Mouse (Mus musculus) lung, postnatal 4 days (tissue): ENCODE results near the gene Gm28043.

Source experiments
- DNase-seq, 2 experiments: peaks; one replicate each; pipeline ENCODE4 v3.0.0; 2021

Gm28043 gene

GRCm38 (mm10) chr17:29628946-29629345 lies 14.3 kb downstream of the Gm28043 start:
- no peak for DNase-seq

DNA sequence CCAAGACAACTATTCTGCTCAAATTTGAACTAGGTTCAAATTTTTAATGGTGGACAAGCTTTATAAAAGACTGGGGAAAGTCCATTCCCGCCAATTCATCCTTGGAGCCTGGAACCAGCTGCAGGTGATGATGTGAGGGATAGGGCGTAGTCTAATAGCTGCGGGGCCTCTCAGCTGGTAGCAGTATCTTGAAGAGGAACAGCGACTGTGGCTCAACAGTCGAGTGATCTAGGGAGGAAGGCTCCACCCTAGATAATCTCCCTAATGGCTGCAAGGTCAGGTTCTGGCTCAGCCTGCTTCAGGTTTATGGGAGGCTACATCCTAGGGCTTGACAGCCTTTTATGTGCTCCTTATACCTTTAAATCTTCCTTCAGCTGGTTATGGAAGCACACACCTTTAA lies 14.9 kb downstream of the Gm28043 start:
- no peak for DNase-seq

GRCm38 (mm10) chr17:29632312-29632711 lies 17.6 kb downstream of the Gm28043 start:
- no peak for DNase-seq

DNA sequence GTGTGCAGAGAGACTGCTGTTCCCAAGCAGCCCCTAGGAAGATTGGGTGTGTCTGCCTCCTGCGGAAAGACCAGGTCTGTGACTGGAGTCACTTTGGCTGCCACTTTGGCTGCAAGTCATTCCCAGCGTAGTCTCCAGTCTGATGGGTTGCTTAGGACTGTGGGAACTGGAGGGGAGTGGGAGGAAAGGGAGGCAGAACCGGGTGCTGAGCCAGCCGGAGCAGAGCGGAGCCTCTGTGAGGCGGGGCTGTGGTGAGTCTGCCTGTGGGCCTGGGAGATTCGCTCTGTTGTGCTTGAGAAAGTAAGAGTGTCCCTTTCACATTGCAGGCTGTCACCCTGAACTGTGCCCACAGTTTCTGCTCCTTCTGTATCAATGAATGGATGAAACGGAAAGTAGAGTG lies 20.8 kb downstream of the Gm28043 start:
- no peak for DNase-seq

DNA sequence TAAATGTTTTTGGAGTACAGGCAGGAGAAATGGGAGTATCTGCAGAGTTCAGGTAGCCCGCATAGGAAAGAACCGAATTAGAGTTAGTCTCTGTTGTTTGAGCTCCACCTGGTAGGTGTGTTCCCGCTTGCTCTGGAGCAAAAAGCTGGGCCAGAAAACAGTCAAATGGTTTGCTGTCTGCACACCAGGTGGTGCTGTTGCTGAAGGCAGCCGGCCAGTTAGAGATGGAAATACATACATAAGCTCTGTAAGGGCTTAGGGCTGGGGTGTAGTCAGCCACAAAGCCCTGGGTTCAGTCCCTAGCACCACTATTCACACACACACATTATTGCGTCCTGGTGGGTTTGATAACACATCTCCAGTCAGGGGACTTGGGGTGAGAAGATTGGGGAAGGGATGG lies 21.4 kb downstream of the Gm28043 start:
- DNase-seq = peak in 1 of 2 experiments; percentile 38

- no peak for DNase-seq
Observed at GRCm38 (mm10) chr17:29637377-29637776, 22.7 kb downstream of the Gm28043 start.

DNA sequence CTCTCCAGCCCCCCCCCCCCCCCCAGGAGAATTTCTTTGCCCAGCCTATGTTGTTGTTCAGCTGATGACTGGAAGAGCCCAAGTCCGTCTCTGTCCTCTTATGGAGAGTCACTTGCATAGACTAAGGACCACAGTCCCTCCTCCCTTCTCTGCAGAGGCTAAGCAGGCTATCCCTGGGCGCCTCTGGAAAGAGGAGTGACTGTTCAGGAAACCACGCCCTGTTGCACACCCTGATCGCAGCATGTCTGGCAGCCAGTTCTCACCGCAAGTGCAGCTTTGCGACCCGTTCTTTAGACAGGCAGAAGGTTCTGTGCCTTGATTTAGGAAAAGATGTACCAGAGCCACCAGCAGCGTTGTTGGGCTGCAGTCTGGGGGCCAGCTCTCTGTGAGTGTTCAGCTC lies 23.2 kb downstream of the Gm28043 start:
- peak; percentile 30 to 42 for DNase-seq

DNA sequence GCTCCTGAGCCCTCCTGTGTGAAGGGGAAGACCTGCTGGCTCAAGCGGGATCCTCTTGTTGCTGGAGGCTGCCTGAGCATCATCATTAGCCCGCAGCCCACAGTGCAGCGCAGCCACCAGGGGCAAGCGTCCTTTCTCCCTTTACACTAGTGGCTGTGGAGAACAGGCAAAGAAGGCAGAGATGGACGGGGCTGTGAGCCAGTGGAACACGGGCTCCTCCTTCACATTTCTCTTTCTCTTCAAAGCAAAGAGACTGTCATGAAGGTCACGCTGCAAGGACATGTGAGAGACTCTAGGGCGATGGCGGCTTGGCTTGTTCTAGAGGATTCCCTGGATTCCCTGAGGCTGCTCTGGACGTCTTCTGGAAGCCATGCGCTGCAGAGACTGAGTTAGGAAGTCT lies 26.3 kb downstream of the Gm28043 start:
- DNase-seq = no peak

DNA sequence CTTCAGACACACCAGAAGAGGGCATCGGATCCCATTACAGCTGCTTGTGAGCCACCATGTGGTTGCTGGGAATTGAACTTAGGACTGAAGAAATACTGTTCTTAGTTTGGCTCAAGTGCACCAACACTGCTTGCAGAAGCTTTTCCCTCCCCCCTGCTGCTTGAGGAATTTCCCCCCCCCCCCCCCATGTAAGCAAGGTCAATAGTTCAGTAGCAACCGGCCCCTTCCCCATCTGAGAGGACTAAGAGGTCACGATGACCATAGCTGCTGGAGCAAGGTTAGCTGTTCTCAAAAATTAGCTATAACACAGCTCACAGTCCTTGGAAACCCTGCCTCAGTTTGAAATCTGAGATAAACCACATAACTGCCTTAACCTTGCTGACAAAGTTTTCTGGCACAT lies 27.5 kb downstream of the Gm28043 start:
- no peak for DNase-seq

DNA sequence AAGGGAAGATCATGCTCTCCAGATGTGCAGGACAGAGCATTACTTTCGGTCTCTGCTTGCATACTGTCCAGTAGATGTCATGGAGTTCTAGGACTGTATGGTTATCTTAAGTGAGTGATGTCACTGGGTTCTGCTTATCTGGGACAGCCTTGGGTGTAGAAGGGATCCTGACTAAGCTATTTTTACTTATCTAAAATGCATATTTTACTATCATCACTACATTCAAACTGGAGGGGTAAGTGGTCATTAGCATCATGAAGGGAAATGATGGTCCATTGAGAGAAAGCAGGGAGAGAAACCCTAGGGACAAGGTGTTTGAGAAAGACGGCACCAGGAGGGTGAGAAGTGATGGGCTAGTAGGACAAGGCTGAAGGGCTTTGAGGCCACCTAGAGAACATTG lies 43.6 kb downstream of the Gm28043 start:
- DNase-seq = no peak

GRCm38 (mm10) chr17:29660076-29660761 lies 45.5 kb downstream of the Gm28043 start, which contains the start of gene Cmtr1:
Gene Cmtr1, plus strand, starts transcription at chr17:29660595.
- DNase-seq = peak; percentile 98

- no peak for DNase-seq
Observed at GRCm38 (mm10) chr17:29660762-29661391, 46.2 kb downstream of the Gm28043 start.

- no peak for DNase-seq
Observed at GRCm38 (mm10) chr17:29662145-29662544, 47.5 kb downstream of the Gm28043 start.

DNA sequence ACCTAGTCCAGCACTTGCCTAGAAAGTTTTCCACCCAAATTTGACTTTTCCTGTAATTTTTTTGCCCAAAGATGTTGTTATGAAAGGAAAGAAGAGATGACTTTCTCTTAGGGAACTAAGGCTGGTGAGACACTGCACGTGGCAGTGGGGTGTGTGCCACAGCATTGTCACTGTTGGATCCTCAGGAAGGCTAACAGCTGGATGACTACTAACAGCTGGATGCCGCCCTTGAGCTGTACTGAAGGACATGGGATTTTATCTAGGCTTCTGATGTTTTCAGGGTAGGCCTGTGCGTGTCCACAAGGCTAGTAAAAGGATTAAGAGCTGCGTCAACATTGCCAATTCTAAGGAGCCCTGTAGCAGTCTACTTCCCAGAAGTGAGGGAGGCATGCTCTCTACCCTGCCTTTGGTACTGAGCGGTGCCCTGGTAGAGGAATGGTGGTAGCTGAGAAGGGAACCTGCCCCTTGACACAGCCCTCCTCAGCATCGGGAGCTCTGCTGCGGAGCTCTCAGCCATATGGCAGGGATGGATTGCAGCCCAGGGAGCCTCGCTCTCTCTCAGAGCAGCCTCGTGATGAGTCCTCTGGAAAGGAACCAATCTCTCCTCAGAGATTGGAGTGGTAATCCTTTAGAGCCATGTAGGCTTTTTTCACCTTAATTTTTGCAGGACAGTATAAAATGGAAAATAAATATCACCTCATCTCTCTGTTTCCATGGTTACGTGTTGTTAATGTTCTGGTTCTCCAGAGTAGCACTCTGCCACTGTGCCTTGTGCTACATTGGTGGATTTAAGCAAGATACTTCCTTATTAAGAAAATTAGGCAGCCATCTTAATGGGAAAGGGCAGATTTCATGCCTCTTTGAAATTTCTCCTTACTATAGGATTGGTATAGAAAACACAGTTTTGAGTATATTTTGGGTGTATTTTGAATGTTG lies 53.6 kb downstream of the Gm28043 start:
- DNase-seq = no peak

- no peak for DNase-seq
Observed at GRCm38 (mm10) chr17:29669030-29669429, 54.4 kb downstream of the Gm28043 start.

GRCm38 (mm10) chr17:29669936-29670335 lies 55.3 kb downstream of the Gm28043 start:
- no peak for DNase-seq

DNA sequence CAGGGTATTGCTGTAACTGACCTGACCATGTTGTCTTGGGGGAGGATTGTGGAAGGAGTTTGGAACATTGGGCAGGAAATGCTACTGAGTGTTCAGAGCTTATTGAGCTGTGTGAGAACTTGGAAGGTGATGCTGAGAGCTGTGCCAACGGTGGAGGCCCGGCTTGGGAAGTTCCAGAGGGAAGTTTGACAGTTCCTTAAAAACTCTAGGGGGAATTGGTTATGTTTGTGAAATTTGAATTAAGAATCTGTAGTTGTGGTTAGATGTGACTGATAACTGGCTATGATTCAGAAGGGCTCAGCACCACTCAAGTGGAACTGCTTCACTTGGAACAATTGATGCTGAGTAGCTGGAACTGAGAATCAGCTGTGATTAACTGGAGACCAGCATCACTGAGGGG lies 56.3 kb downstream of the Gm28043 start:
- DNase-seq = no peak

GRCm38 (mm10) chr17:29673325-29673724 lies 58.6 kb downstream of the Gm28043 start:
- DNase-seq = no peak

- no peak for DNase-seq
Observed at GRCm38 (mm10) chr17:29678526-29678925, 63.9 kb downstream of the Gm28043 start.

GRCm38 (mm10) chr17:29679038-29679767 lies 64.5 kb downstream of the Gm28043 start:
- DNase-seq = no peak

- DNase-seq = peak; percentile 57 to 80
Observed at GRCm38 (mm10) chr17:29680174-29680573, 65.5 kb downstream of the Gm28043 start.

DNA sequence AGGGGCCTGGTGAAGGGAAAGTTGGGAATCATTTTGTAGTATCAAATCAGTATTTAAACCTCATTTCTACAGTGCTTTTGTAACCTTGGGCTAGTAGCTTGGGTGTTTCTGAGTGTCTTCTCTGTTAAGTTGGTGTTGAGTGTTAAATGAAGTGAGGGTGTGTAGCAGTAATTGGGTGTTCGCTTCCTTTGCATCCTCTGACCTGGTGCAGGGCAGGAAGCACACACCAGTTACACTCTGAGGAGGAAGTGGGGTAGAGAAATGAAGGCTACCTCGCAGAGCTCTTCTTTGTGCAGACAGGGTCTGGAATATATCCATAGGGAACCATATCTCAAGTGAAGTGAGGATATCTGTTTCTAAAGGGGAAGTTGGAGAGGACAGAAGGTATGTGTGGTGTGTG lies 66.2 kb downstream of the Gm28043 start:
- DNase-seq = no peak

DNA sequence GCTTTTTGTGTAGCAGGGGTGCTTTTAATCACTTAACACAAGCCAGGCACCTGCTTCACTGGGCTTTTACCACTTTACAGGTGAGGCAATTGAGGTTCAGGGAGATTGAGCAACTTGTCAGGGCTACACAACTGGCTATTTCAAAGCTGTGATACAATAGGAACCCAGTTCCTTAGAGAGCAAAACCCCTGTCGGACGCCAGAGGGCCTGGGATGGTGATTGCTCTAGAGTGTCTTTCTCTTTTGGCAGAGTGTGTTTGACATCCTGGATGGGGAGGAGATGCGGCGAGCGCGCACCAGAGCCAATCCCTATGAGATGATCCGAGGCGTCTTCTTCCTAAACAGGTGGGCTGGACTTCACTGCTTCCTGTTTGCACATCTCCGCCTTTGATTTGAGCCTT lies 67.0 kb downstream of the Gm28043 start:
- no peak for DNase-seq
